Mouse (Mus musculus): Measurements from ENCODE around the gene Piezo1. TPM values are rescaled to one million over a fixed set of nuclear protein-coding genes. Genes with fewer than 3 reads are reported as not detected.

Piezo1 gene
- total and polyA plus RNA-seq, 3 experiments: 21.1 to 59.7 (median 41.6) TPM

- Histone ChIP-seq H3K9ac (ENCODE audit: insufficient read depth, low read depth) (no peak overlapping the region), H3K79me2 (replicated peaks; ENCODE audit: control insufficient read depth, extremely low read depth, insufficient read depth, poor library complexity, severe bottlenecking) (no peaks in the 10 kb centered on the region), H3K4me1 (ENCODE audit: control insufficient read depth in 1 of 2, insufficient read depth in 2 of 2) (peaks cover 9 to 41% of the 10 kb centered on the region in 2 experiments), H3K27me3 (replicated peaks) (no peaks in the 10 kb centered on the region), H3K4me3 (replicated peaks in 1 of 3; ENCODE audit: low read depth in 2 of 3, low read length in 2 of 3, poor library complexity in 1 of 3) (no peak overlapping the region), H3K9me3 (replicated peaks; ENCODE audit: low read length) (peaks cover 5% of the 10 kb centered on the region), H3K4me2 (ENCODE audit: insufficient read depth, low read depth, poor library complexity, severe bottlenecking) (no peak overlapping the region), H3K27ac (ENCODE audit: insufficient read depth, low read depth) (no peak overlapping the region), H3K36me3 (replicated peaks in 1 of 2; ENCODE audit: control insufficient read depth in 1 of 2, insufficient read depth in 1 of 2, low read length in 1 of 2) (peaks cover 2 to 75% of the 10 kb centered on the region in 2 experiments)
- DNase-seq (ENCODE audit: extremely low read depth): no peak
- dilution Hi-C loops (cut with MboI; ENCODE audit: extremely low pct_ligation_motif_present, extremely low pct_unique_long_range_greater_than_20kb, low sequenced_read_pairs): no loop called here
- in situ Hi-C loops (cut with MboI; ENCODE audit: low pct_ligation_motif_present, low pct_unique_long_range_greater_than_20kb, low sequenced_read_pairs): no loop called here
- TF ChIP-seq POLR2AphosphoS2 (IDR thresholded peaks at IDR 0.05; ENCODE audit: low read depth, low read length) (no peak), E2F4 (IDR thresholded peaks at IDR 0.05; ENCODE audit: insufficient replicate concordance, low read depth, low read length) (no peak)
Measured at GRCm38 (mm10) chr8:122525004-122525403, 26.1 kb downstream of the Piezo1 start.

DNA sequence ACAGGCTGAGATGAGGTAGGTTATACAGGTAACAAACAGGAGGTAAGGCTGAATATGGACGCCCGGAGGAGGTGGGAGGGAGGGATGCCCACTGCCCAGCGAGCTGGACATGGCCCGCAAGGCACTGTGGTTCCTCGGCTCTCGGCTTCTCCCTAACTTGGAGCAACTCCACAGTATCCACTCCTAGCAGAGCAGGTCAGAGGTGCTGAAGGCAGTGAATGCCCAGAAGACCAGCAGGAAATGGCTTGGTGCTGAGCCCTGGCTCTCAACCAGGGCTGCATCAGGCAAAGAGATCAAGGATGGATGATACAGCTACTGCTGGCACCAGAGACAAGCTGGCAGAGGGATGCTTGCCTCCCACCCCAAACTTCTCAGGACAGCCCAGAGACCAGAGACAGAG, 26.6 kb downstream of the Piezo1 start:
- dilution Hi-C loops (cut with MboI; ENCODE audit: extremely low pct_ligation_motif_present, extremely low pct_unique_long_range_greater_than_20kb, low sequenced_read_pairs): no loop called here
- DNase-seq (ENCODE audit: extremely low read depth): no peak
- TF ChIP-seq CHD1 (IDR thresholded peaks at IDR 0.05; ENCODE audit: low read depth, low read length) (no peak), RCOR1 (conservative IDR thresholded peaks at IDR 0.05; ENCODE audit: low read depth, low read length) (no peak), CTCF (conservative IDR thresholded peaks at IDR 0.05 in 1 of 2, IDR thresholded peaks at IDR 0.05 in 1 of 2; ENCODE audit: low read depth in 2 of 2, low read length in 2 of 2) (no peak), E2F4 (IDR thresholded peaks at IDR 0.05; ENCODE audit: insufficient replicate concordance, low read depth, low read length) (no peak), ZMIZ1 (IDR thresholded peaks at IDR 0.05; ENCODE audit: low read depth, low read length) (no peak), MAFK (IDR thresholded peaks at IDR 0.05; ENCODE audit: insufficient replicate concordance, low read length) (no peak)
- no peak overlapping the region for H3K4me3 ChIP-seq (replicated peaks in 1 of 3; ENCODE audit: low read depth in 2 of 3, low read length in 2 of 3, poor library complexity in 1 of 3)
- H3K9ac ChIP-seq (ENCODE audit: insufficient read depth, low read depth): no peak overlapping the region
- in situ Hi-C loops (cut with MboI; ENCODE audit: low pct_ligation_motif_present, low pct_unique_long_range_greater_than_20kb, low sequenced_read_pairs): no loop called here
- H3K4me2 ChIP-seq (ENCODE audit: insufficient read depth, low read depth, poor library complexity, severe bottlenecking): no peak overlapping the region
- peaks cover 2 to 76% of the 10 kb centered on the region in 2 experiments for H3K36me3 ChIP-seq (replicated peaks in 1 of 2; ENCODE audit: control insufficient read depth in 1 of 2, insufficient read depth in 1 of 2, low read length in 1 of 2)
- H3K79me2 ChIP-seq (replicated peaks; ENCODE audit: control insufficient read depth, extremely low read depth, insufficient read depth, poor library complexity, severe bottlenecking): no peaks in the 10 kb centered on the region
- peaks cover 5% of the 10 kb centered on the region for H3K9me3 ChIP-seq (replicated peaks; ENCODE audit: low read length)
- H3K27me3 ChIP-seq (replicated peaks): no peaks in the 10 kb centered on the region
- peaks cover 9 to 41% of the 10 kb centered on the region in 2 experiments for H3K4me1 ChIP-seq (ENCODE audit: control insufficient read depth in 1 of 2, insufficient read depth in 2 of 2)
- no peak overlapping the region for H3K27ac ChIP-seq (ENCODE audit: insufficient read depth, low read depth)

- dilution Hi-C loops (cut with MboI; ENCODE audit: extremely low pct_ligation_motif_present, extremely low pct_unique_long_range_greater_than_20kb, low sequenced_read_pairs): no loop called here
- DNase-seq (ENCODE audit: extremely low read depth): no peak
Measured at GRCm38 (mm10) chr8:122523652-122524360, 27.3 kb downstream of the Piezo1 start.

More at GRCm38 (mm10) chr8:122523652-122524360, 27.3 kb downstream of the Piezo1 start:
- H3K9me3 ChIP-seq (replicated peaks; ENCODE audit: low read length): peaks cover under 1% of the 10 kb centered on the region
- TF ChIP-seq E2F4 (IDR thresholded peaks at IDR 0.05; ENCODE audit: insufficient replicate concordance, low read depth, low read length) (no peak), POLR2AphosphoS2 (IDR thresholded peaks at IDR 0.05; ENCODE audit: low read depth, low read length) (no peak), CHD1 (IDR thresholded peaks at IDR 0.05; ENCODE audit: low read depth, low read length) (no peak), CHD2 (IDR thresholded peaks at IDR 0.05; ENCODE audit: low read length) (no peak), SIN3A (IDR thresholded peaks at IDR 0.05; ENCODE audit: low read length) (no peak), KAT2A (IDR thresholded peaks at IDR 0.05; ENCODE audit: insufficient replicate concordance, low read length) (no peak), BHLHE40 (IDR thresholded peaks at IDR 0.05; ENCODE audit: low read depth, low read length) (no peak), UBTF (IDR thresholded peaks at IDR 0.05; ENCODE audit: low read depth, low read length) (no peak), CTCF (conservative IDR thresholded peaks at IDR 0.05 in 1 of 2, IDR thresholded peaks at IDR 0.05 in 1 of 2; ENCODE audit: low read depth in 2 of 2, low read length in 2 of 2) (no peak), MAFK (IDR thresholded peaks at IDR 0.05; ENCODE audit: insufficient replicate concordance, low read length) (no peak), MEF2A (IDR thresholded peaks at IDR 0.05; ENCODE audit: borderline replicate concordance, low read depth, low read length) (no peak), ZC3H11A (IDR thresholded peaks at IDR 0.05; ENCODE audit: low read depth, low read length) (no peak), ZNF384 (IDR thresholded peaks at IDR 0.05; ENCODE audit: low read depth, low read length) (no peak), TBP (conservative IDR thresholded peaks at IDR 0.05; ENCODE audit: low read depth, low read length) (no peak)
- no peaks in the 10 kb centered on the region for H3K27me3 ChIP-seq (replicated peaks)
- peaks cover 2 to 74% of the 10 kb centered on the region in 2 experiments for H3K36me3 ChIP-seq (replicated peaks in 1 of 2; ENCODE audit: control insufficient read depth in 1 of 2, insufficient read depth in 1 of 2, low read length in 1 of 2)
- no peak overlapping the region for H3K4me2 ChIP-seq (ENCODE audit: insufficient read depth, low read depth, poor library complexity, severe bottlenecking)
- no peak overlapping the region for H3K9ac ChIP-seq (ENCODE audit: insufficient read depth, low read depth)
- H3K27ac ChIP-seq (ENCODE audit: insufficient read depth, low read depth): no peak overlapping the region
- in situ Hi-C loops (cut with MboI; ENCODE audit: low pct_ligation_motif_present, low pct_unique_long_range_greater_than_20kb, low sequenced_read_pairs): no loop called here
- no peaks in the 10 kb centered on the region for H3K79me2 ChIP-seq (replicated peaks; ENCODE audit: control insufficient read depth, extremely low read depth, insufficient read depth, poor library complexity, severe bottlenecking)
- no peak overlapping the region for H3K4me3 ChIP-seq (replicated peaks in 1 of 3; ENCODE audit: low read depth in 2 of 3, low read length in 2 of 3, poor library complexity in 1 of 3)
- peaks cover 9 to 41% of the 10 kb centered on the region in 2 experiments for H3K4me1 ChIP-seq (ENCODE audit: control insufficient read depth in 1 of 2, insufficient read depth in 2 of 2)
